Comparison of ENCODE assay signal across 23 mouse cellular contexts in genomic region chr13:13479986-13480385, GRCm38 (mm10). TPM values are rescaled to one million over a fixed set of nuclear protein-coding genes. Genes with fewer than 3 reads are reported as not detected.
A peak's percentile ranks its signal among the peaks of the same experiment; 100 is the strongest.
DNase-seq lines count a peak whose midpoint lies in the region; ATAC-seq lines count a peak whose summit lies in the region.
"Had no signal": no experiment of that assay in that cellular context is flagged by ENCODE, and none has a peak within 500 bp of the region (broad histone marks: within the 10 kb centered on the region; RNA-seq: fewer than 3 reads in every experiment).

No protein-coding gene starts in this region.

- no peaks in the 10 kb centered on the region for H3K4me1 ChIP-seq in limb, embryonic 11.5 days (ENCODE audit: control insufficient read depth, insufficient read depth, low read length)
- H3K4me1 ChIP-seq in limb, embryonic 10.5 days: peaks cover 10% of the 10 kb centered on the region; the same call in 1 of the 2 replicates
- H3K4me1 ChIP-seq in intestine, embryonic 15.5 days (replicated peaks): no peaks in the 10 kb centered on the region
- H3K4me1 ChIP-seq in stomach, embryonic 14.5 days (ENCODE audit: control insufficient read depth, insufficient read depth, low read length): 0 out of 2 replicates have a peak, but pooled peaks cover 6% of the 10 kb centered on the region
- H3K4me1 ChIP-seq in kidney, embryonic 15.5 days: 0 out of 2 replicates have a peak, but pooled peaks cover 4% of the 10 kb centered on the region
- H3K4me1 ChIP-seq: embryonic facial prominence, embryonic 15.5 days; liver, embryonic 15.5 days; megakaryocyte, embryonic 14.5 days; neural tube, embryonic 12.5 days had no signal

- ATAC-seq in limb, embryonic 11.5 days (ENCODE audit: insufficient number of reproducible peaks, low FRiP score, low TSS enrichment, low read depth): peak; percentile 66
- peak; percentile 48; the same call in 1 of the 2 replicates for ATAC-seq in intestine, embryonic 15.5 days
- peak; percentile 67; the same call in 1 of the 2 replicates for ATAC-seq in stomach, embryonic 14.5 days (ENCODE audit: insufficient number of reproducible peaks, insufficient read depth, low FRiP score, low read depth)
- ATAC-seq in kidney, embryonic 15.5 days (replicated peaks; ENCODE audit: low FRiP score): no peak
- ATAC-seq: forebrain, embryonic 13.5 days had no signal

- no peak overlapping the region for H3K9ac ChIP-seq in limb, embryonic 11.5 days (ENCODE audit: low read length)
- no peak overlapping the region for H3K9ac ChIP-seq in intestine, embryonic 15.5 days
- no peak overlapping the region for H3K9ac ChIP-seq in stomach, embryonic 14.5 days (replicated peaks; ENCODE audit: low read depth, low read length)
- no peak overlapping the region for H3K9ac ChIP-seq in kidney, embryonic 15.5 days
- H3K9ac ChIP-seq: embryonic facial prominence, embryonic 15.5 days; forebrain, embryonic 13.5 days; heart, embryonic 13.5 days; liver, embryonic 15.5 days; neural tube, embryonic 12.5 days had no signal

- H3K27ac ChIP-seq in limb, embryonic 11.5 days (replicated peaks; ENCODE audit: low read depth, low read length): no peak overlapping the region
- no peak overlapping the region for H3K27ac ChIP-seq in limb, embryonic 10.5 days
- no peak overlapping the region for H3K27ac ChIP-seq in intestine, embryonic 15.5 days
- H3K27ac ChIP-seq in stomach, embryonic 14.5 days (ENCODE audit: low read length): no peak overlapping the region
- H3K27ac ChIP-seq in kidney, embryonic 15.5 days: no peak overlapping the region
- H3K27ac ChIP-seq: embryonic facial prominence, embryonic 15.5 days; forebrain, embryonic 13.5 days; kidney, postnatal 0 days; layer of hippocampus, adult 2 months; liver, embryonic 15.5 days; neural tube, embryonic 12.5 days had no signal

- no peaks in the 10 kb centered on the region for H3K36me3 ChIP-seq in limb, embryonic 11.5 days (ENCODE audit: control insufficient read depth, insufficient read depth, low read length)
- H3K36me3 ChIP-seq in limb, embryonic 10.5 days: peaks cover 64% of the 10 kb centered on the region
- no peaks in the 10 kb centered on the region; the same call in 1 of the 2 replicates for H3K36me3 ChIP-seq in intestine, embryonic 15.5 days
- H3K36me3 ChIP-seq in stomach, embryonic 14.5 days (ENCODE audit: control insufficient read depth, insufficient read depth, low read length): peaks cover 7% of the 10 kb centered on the region
- peaks cover 57% of the 10 kb centered on the region for H3K36me3 ChIP-seq in kidney, embryonic 15.5 days
- H3K36me3 ChIP-seq: liver, embryonic 15.5 days; neural tube, embryonic 12.5 days had no signal

- no peak overlapping the region for H3K4me2 ChIP-seq in limb, embryonic 11.5 days (ENCODE audit: low read depth, severe bottlenecking)
- no peak overlapping the region for H3K4me2 ChIP-seq in intestine, embryonic 15.5 days (replicated peaks)
- H3K4me2 ChIP-seq in stomach, embryonic 14.5 days (replicated peaks; ENCODE audit: low read depth, low read length): no peak overlapping the region
- no peak overlapping the region for H3K4me2 ChIP-seq in kidney, embryonic 15.5 days
- H3K4me2 ChIP-seq: embryonic facial prominence, embryonic 15.5 days; forebrain, embryonic 13.5 days; heart, embryonic 13.5 days; liver, embryonic 15.5 days; neural tube, embryonic 12.5 days had no signal

- H3K27me3 ChIP-seq in limb, embryonic 11.5 days (ENCODE audit: control insufficient read depth, insufficient read depth, low read length): no peaks in the 10 kb centered on the region
- no peaks in the 10 kb centered on the region for H3K27me3 ChIP-seq in limb, embryonic 10.5 days (ENCODE audit: low read depth, poor library complexity, severe bottlenecking)
- no peaks in the 10 kb centered on the region for H3K27me3 ChIP-seq in intestine, embryonic 15.5 days (replicated peaks)
- H3K27me3 ChIP-seq in stomach, embryonic 14.5 days (ENCODE audit: control insufficient read depth, insufficient read depth, low read length): no peaks in the 10 kb centered on the region
- H3K27me3 ChIP-seq in kidney, embryonic 15.5 days: no peaks in the 10 kb centered on the region
- H3K27me3 ChIP-seq: embryonic facial prominence, embryonic 15.5 days; forebrain, embryonic 13.5 days; heart, embryonic 13.5 days; liver, embryonic 15.5 days; neural tube, embryonic 12.5 days had no signal

- H3K4me3 ChIP-seq in limb, embryonic 11.5 days (ENCODE audit: low read depth, low read length): no peak overlapping the region
- no peak overlapping the region for H3K4me3 ChIP-seq in limb, embryonic 10.5 days
- H3K4me3 ChIP-seq in intestine, embryonic 15.5 days (replicated peaks): no peak overlapping the region
- no peak overlapping the region for H3K4me3 ChIP-seq in stomach, embryonic 14.5 days (ENCODE audit: low read depth, low read length)
- no peak overlapping the region for H3K4me3 ChIP-seq in kidney, embryonic 15.5 days (replicated peaks)
- H3K4me3 ChIP-seq: embryonic facial prominence, embryonic 15.5 days; forebrain, embryonic 13.5 days; heart, embryonic 13.5 days; layer of hippocampus, adult 2 months; liver, embryonic 15.5 days; megakaryocyte, embryonic 14.5 days; neural tube, embryonic 12.5 days had no signal

- DNase-seq in embryo, embryonic 11 days: peak; percentile 39
- no peak for DNase-seq in embryo, embryonic 10 days (ENCODE audit: low spot score)
- no peak for DNase-seq in limb, embryonic 11.5 days (ENCODE audit: low spot score)
- no peak for DNase-seq in limb, embryonic 10.5 days (ENCODE audit: low spot score)
- no peak for DNase-seq in left cerebral cortex, postnatal 14 days (ENCODE audit: low spot score in 2 of 2)
- DNase-seq: adrenal gland, adult 8-10 months; cerebellum, adult 11 months; gastrocnemius, postnatal 36 days; heart, postnatal 36 days; lung, postnatal 14 days; thymus, postnatal 4 days had no signal

- WGBS in limb, embryonic 11.5 days: 9% methylated on average over 2 of the region's 2 CpGs
- 3% methylated on average over 2 of the region's 2 CpGs for WGBS in limb, embryonic 10.5 days
- 15% methylated on average over 2 of the region's 2 CpGs for WGBS in intestine, embryonic 15.5 days
- 20% methylated on average over 2 of the region's 2 CpGs for WGBS in stomach, embryonic 14.5 days
- 18% methylated on average over 2 of the region's 2 CpGs for WGBS in kidney, embryonic 15.5 days

- intact Hi-C loops in left cerebral cortex, postnatal 14 days (cut with DNase I): no loop called here

- no peaks in the 10 kb centered on the region for H3K9me3 ChIP-seq in limb, embryonic 11.5 days (ENCODE audit: control insufficient read depth, low read length)
- H3K9me3 ChIP-seq in limb, embryonic 10.5 days (replicated peaks): no peaks in the 10 kb centered on the region
- no peaks in the 10 kb centered on the region for H3K9me3 ChIP-seq in intestine, embryonic 15.5 days
- no peaks in the 10 kb centered on the region for H3K9me3 ChIP-seq in stomach, embryonic 14.5 days (ENCODE audit: control insufficient read depth, low read depth, low read length)
- no peaks in the 10 kb centered on the region for H3K9me3 ChIP-seq in kidney, embryonic 15.5 days (replicated peaks)
- H3K9me3 ChIP-seq: embryonic facial prominence, embryonic 15.5 days; forebrain, embryonic 13.5 days; heart, embryonic 13.5 days; liver, embryonic 15.5 days; megakaryocyte, embryonic 14.5 days; neural tube, embryonic 12.5 days had no signal

RNA-seq across cellular contexts. Expression of gene Nid1, which starts 42.6 kb away (rescaled TPM):
- polyA plus RNA-seq in limb, embryonic 11.5 days (2014; fragmentation: Nextera tagmentation; extraction: Ambion mirVana): 28.3 and 32.2 TPM in 2 replicates
- polyA plus RNA-seq in limb, embryonic 10.5 days (2016; fragmentation: Nextera tagmentation; extraction: Ambion mirVana): 46.8 and 58.6 TPM in 2 replicates
- 66.5 and 69.6 TPM in 2 replicates for polyA plus RNA-seq in intestine, embryonic 15.5 days (2015; fragmentation: Nextera tagmentation; extraction: Ambion mirVana)
- polyA plus RNA-seq in stomach, embryonic 14.5 days (2014; fragmentation: Nextera tagmentation; extraction: Ambion mirVana): 87.6 and 97.9 TPM in 2 replicates
- polyA plus RNA-seq in kidney, embryonic 15.5 days (2015; fragmentation: Nextera tagmentation; extraction: Ambion mirVana): 87.0 and 104 TPM in 2 replicates
- 10 to 100 TPM; 22.4 to 22.9 TPM for total RNA-seq in left cerebral cortex, postnatal 14 days (2021)
- total RNA-seq: common myeloid progenitor, adult 5-6 weeks had no signal
